Mouse (Mus musculus) fibroblast of lung, adult 2 months (primary cell): ENCODE measurements at regions not wholly inside any gene's neighbourhood (a gene's known extent, or its start where the extent isn't known, plus 50 kb on each side); places are given as distances from the start of the nearest gene placed in this dataset.
A peak's percentile ranks its signal among the peaks of the same experiment; 100 is the strongest.

Experiments
- DNase-seq: peaks from one replicate; pipeline ENCODE4 v3.0.0-alpha.2; 2011; ENCODE audit warnings: low read depth

- no peak for DNase-seq
Measured at GRCm38 (mm10) chr12:60352138-60352537, 1132.6 kb upstream of the Fbxo33 start.

- DNase-seq: no peak
Measured at GRCm38 (mm10) chr12:60344437-60344836, 1124.9 kb upstream of the Fbxo33 start.

- no peak for DNase-seq
Measured at GRCm38 (mm10) chr12:60320063-60320462, 1100.5 kb upstream of the Fbxo33 start.

- DNase-seq: peak; percentile 55
Measured at GRCm38 (mm10) chr12:60292591-60292990, 1073.1 kb upstream of the Fbxo33 start.

- no peak for DNase-seq
Measured at GRCm38 (mm10) chr12:60288817-60289216, 1069.3 kb upstream of the Fbxo33 start.

GRCm38 (mm10) chr12:60255286-60255685, 1035.8 kb upstream of the Fbxo33 start:
- DNase-seq: no peak

GRCm38 (mm10) chr12:60214002-60214401, 994.5 kb upstream of the Fbxo33 start:
- peak; percentile 48 for DNase-seq

GRCm38 (mm10) chr12:60175750-60176149, 956.2 kb upstream of the Fbxo33 start:
- no peak for DNase-seq

GRCm38 (mm10) chr12:60150266-60150665, 930.7 kb upstream of the Fbxo33 start:
- DNase-seq: no peak

- no peak for DNase-seq
Measured at GRCm38 (mm10) chr12:60147364-60147763, 927.8 kb upstream of the Fbxo33 start.
